Mouse (Mus musculus) limb, embryonic 14.5 days (tissue): ENCODE data around the gene Ptgdr2. TPM values are rescaled to one million over a fixed set of nuclear protein-coding genes. Genes with fewer than 3 reads are reported as not detected.

Experiments
- ATAC-seq: fragments of 200-750 bp; cut with Nextera tagmentation; 2 replicates; pipeline ENCODE4 v1.8.0; 2017; ENCODE audit warnings: low read depth, moderate number of reproducible peaks, moderate TSS enrichment; ENCODE audit not compliant: low FRiP score
- DNase-seq: peaks from one replicate; pipeline ENCODE4 v3.0.0-alpha.2; 2015; ENCODE audit warnings: low spot score
- H3K27ac ChIP-seq: fragments of 300-500 bp; sonication (generic); replicated peaks from 2 replicates; pipeline ENCODE4 v1.5.1; 2014; ENCODE audit warnings: low read depth, mild to moderate bottlenecking, low read length, moderate library complexity, mixed read lengths
- H3K27me3 ChIP-seq: fragments of 300-500 bp; sonication (generic); 2 replicates; pipeline ENCODE4 v1.6.1; 2014; ENCODE audit warnings: low read length, mixed read lengths; ENCODE audit not compliant: control insufficient read depth, insufficient read depth
- H3K36me3 ChIP-seq: fragments of 300-500 bp; sonication (generic); 2 replicates; pipeline ENCODE4 v1.6.1; 2014; ENCODE audit warnings: mild to moderate bottlenecking, low read length, moderate library complexity, mixed read lengths; ENCODE audit not compliant: control insufficient read depth, insufficient read depth
- H3K4me1 ChIP-seq: fragments of 300-500 bp; sonication (generic); 2 replicates; pipeline ENCODE4 v1.6.1; 2014; ENCODE audit warnings: antibody characterized with exemption, low read length, mixed read lengths; ENCODE audit not compliant: control insufficient read depth, insufficient read depth
- H3K4me2 ChIP-seq: fragments of 300-500 bp; sonication (generic); replicated peaks from 2 replicates; pipeline ENCODE4 v1.6.1; 2014; ENCODE audit warnings: low read depth, mild to moderate bottlenecking, low read length, moderate library complexity; ENCODE audit not compliant: severe bottlenecking
- H3K4me3 ChIP-seq: fragments of 300-500 bp; sonication (generic); replicated peaks from 2 replicates; pipeline ENCODE4 v1.5.1; 2014; ENCODE audit warnings: low read length
- H3K9ac ChIP-seq: fragments of 300-500 bp; sonication (generic); 2 replicates; pipeline ENCODE4 v1.6.1; 2014; ENCODE audit warnings: mild to moderate bottlenecking, low read depth, low read length, moderate library complexity; ENCODE audit not compliant: severe bottlenecking
- H3K9me3 ChIP-seq: fragments of 300-500 bp; sonication (generic); 2 replicates; pipeline ENCODE4 v1.6.1; 2016; ENCODE audit warnings: low read length; ENCODE audit not compliant: control insufficient read depth
- POLR2A ChIP-seq: fragments of 200-500 bp; IDR thresholded peaks from 2 replicates; pipeline ENCODE4 v1.8.0; 2012; ENCODE audit warnings: inconsistent platforms, mild to moderate bottlenecking, moderate library complexity, borderline replicate concordance; ENCODE audit not compliant: insufficient read depth, insufficient read length; ENCODE audit errors: extremely low read depth
- WGBS: fragments of 180-500 bp; shearing (Covaris S2); extraction: QIAGEN DNeasy Blood & Tissue Kit; methylation state at CpG from one replicate; pipeline ENCODE4 v1.1.7; 2014; 5-methylcytosine and 5-hydroxymethylcytosine counted together
- polyA plus RNA-seq, 2 experiments: library from polyadenylated mRNA; depleted of rRNA in 1 of 2; stranded (reverse) in 1 of 2; unstranded in 1 of 2; fragments of >200 nt; fragmentation: Nextera tagmentation in 1 of 2; extraction: Ambion mirVana in 1 of 2; gene quantifications; 2 replicates each; pipeline versions ENCODE4 v1.2.1 to v1.2.3; 2012 to 2014

The Ptgdr2 gene
- polyA plus RNA-seq, 2 experiments, result 0.07 to 0.15 TPM

DNA sequence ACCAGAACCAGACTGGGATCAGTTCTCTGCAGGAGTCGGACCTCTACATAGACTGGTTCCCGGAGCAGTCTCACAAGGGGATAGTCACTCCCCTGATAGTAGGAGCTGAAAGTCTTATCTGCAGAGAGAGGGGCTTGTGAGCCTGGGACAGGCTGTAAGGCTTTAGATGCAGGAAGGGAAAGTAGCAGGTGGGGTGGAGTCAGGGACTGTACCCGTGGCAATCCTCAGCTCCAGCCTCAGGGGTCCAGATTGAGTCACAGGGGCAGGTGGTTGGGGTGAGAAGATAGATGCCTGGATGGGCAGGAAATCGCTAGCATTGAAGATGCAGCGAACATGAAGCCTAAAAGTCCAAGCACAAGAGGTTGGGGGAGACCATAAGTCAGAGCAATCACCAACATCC is 20.5 kb upstream of the Ptgdr2 start:
- no peak for DNase-seq
- Histone ChIP-seq H3K27ac (no peak overlapping the region), H3K36me3 (no peaks in the 10 kb centered on the region), H3K4me1 (no peaks in the 10 kb centered on the region), H3K9me3 (no peaks in the 10 kb centered on the region), H3K4me3 (no peak overlapping the region), H3K27me3 (no peaks in the 10 kb centered on the region), H3K9ac (no peak overlapping the region), H3K4me2 (no peak overlapping the region)
- 62% methylated on average over 5 of the region's 5 CpGs for WGBS
- ATAC-seq, result no peak
- no peak for TF ChIP-seq POLR2A

DNA sequence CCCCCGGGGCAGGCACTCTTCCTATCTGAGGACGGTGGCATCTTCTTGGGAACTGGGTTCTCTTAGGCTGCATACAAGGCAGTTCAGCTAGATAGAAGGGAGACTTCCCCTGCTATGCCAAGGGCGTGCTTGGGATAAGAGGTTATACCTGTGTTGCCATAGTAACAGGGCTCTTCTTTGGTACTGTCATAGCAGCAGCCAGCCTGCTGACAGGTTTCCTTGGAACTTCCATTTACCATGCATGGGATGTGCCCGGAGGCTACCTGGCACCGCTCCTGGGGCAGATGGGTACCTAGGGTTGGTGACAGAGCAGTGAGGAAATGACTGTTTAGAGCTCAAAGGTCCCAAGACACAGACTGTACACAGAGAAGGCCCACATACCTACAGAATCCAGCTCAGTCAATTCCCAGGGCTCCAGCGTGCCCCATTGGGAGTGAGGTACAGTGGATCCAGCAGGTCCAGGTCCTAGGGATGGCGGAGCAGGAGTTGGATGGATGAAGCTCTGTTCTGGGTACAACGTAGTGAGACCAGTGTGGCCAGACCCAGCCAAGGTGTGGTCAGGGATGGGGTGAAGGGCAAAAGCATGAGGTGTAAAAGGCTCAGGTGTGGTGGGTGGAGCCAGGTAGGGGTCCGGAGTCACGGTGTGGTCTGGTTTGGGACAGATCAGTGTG is 18.5 kb upstream of the Ptgdr2 start:
- DNase-seq, result no peak
- Histone ChIP-seq H3K9ac (no peak overlapping the region), H3K9me3 (no peaks in the 10 kb centered on the region), H3K27ac (no peak overlapping the region), H3K4me3 (no peak overlapping the region), H3K4me1 (no peaks in the 10 kb centered on the region), H3K36me3 (no peaks in the 10 kb centered on the region), H3K27me3 (no peaks in the 10 kb centered on the region), H3K4me2 (no peak overlapping the region)
- TF ChIP-seq POLR2A, result no peak
- 86% methylated on average over 10 of the region's 10 CpGs for WGBS
- no peak for ATAC-seq

DNA sequence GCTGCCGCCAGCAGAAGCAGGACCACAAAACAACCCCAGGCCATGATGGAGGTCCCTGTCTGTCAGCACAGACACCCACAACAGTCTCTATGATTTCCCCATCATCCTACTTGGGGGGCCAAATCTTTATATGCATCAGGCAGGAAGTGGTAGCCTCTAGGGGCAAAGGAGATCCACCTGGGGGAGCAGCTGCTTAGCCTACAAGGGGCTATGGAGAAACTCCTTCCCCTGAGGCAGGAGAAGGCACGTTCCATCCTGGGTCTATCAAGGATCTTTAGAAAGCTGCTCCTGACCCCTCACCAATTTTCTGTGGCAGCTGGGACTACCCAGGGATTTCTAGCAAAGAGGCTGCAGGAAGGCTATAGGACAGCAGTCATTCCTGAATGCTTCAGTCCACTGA is 16.4 kb upstream of the Ptgdr2 start, which contains the start of gene Zp1:
TSS of gene Zp1 (minus strand) at position 101 of the 400 bp plus-strand sequence.
- Histone ChIP-seq H3K4me3 (no peak within 1 kb of the TSS), H3K27me3 (no peaks in the 10 kb centered on the region), H3K9ac (no peak within 1 kb of the TSS), H3K9me3 (no peaks in the 10 kb centered on the region), H3K4me1 (0 out of 2 replicates have a peak, but pooled peaks cover 4% of the 10 kb centered on the region), H3K36me3 (no peaks in the 10 kb centered on the region), H3K4me2 (no peak within 1 kb of the TSS), H3K27ac (no peak within 1 kb of the TSS)
- 65% methylated on average over 2 of the region's 2 CpGs for WGBS
- no peak for TF ChIP-seq POLR2A
- no peak for ATAC-seq
- DNase-seq, result no peak

DNA sequence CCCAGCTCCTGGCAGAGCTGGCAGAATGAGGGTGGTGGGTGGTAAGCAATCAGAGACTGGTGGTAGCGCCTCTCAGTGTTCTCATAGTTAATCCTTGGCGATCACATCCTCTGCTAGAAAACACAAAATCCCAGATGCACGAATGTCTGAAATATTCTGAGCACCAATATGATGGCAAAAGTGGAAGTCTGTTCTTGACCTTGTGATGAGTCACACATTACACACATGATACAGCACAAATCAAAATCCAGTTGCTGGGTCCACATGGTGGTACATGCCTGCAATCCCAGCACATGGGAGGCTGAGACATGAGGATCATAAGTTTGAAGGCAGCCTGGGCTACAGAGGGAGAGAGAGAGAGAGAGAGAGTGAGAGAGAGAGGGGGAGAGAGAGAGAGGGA is 15.9 kb upstream of the Ptgdr2 start:
- no peaks in the 10 kb centered on the region for H3K27me3 ChIP-seq
- no peaks in the 10 kb centered on the region for H3K9me3 ChIP-seq
- TF ChIP-seq POLR2A, result no peak
- H3K4me3 ChIP-seq, result no peak overlapping the region
- WGBS, result 80% methylated on average over 3 of the region's 3 CpGs
- H3K27ac ChIP-seq, result no peak overlapping the region
- H3K9ac ChIP-seq, result no peak overlapping the region
- DNase-seq (no peak), ATAC-seq (no peak)
- H3K4me1 ChIP-seq, result 0 out of 2 replicates have a peak, but pooled peaks cover 4% of the 10 kb centered on the region
- H3K36me3 ChIP-seq, result no peaks in the 10 kb centered on the region
- H3K4me2 ChIP-seq, result no peak overlapping the region

DNA sequence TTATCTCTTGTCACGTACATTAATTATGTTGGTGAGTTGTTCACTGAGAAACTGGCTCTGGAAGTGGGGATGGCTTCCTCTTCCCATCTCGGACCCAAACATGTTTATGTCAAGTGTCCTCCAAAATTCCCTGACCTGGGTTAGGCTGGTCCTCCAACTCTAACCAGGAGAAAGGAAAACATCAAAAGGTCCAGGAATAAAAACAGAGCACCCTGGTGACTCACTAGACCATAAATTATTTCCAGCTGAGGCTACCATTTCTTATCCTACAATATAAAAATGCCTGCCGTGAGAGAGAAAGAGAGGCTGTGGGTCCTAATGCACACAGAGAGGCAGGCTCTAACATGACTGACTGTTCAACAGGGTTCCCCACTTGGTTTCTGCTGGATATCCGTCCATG is 12.7 kb upstream of the Ptgdr2 start:
- H3K4me3 ChIP-seq, result no peak overlapping the region
- no peak overlapping the region for H3K27ac ChIP-seq
- no peaks in the 10 kb centered on the region for H3K27me3 ChIP-seq
- no peak for TF ChIP-seq POLR2A
- H3K4me2 ChIP-seq, result no peak overlapping the region
- no peaks in the 10 kb centered on the region for H3K36me3 ChIP-seq
- H3K4me1 ChIP-seq, result 0 out of 2 replicates have a peak, but pooled peaks cover 4% of the 10 kb centered on the region
- 35% methylated on average over 4 of the region's 4 CpGs for WGBS
- no peaks in the 10 kb centered on the region for H3K9me3 ChIP-seq
- ATAC-seq (no peak), DNase-seq (no peak)
- no peak overlapping the region for H3K9ac ChIP-seq

DNA sequence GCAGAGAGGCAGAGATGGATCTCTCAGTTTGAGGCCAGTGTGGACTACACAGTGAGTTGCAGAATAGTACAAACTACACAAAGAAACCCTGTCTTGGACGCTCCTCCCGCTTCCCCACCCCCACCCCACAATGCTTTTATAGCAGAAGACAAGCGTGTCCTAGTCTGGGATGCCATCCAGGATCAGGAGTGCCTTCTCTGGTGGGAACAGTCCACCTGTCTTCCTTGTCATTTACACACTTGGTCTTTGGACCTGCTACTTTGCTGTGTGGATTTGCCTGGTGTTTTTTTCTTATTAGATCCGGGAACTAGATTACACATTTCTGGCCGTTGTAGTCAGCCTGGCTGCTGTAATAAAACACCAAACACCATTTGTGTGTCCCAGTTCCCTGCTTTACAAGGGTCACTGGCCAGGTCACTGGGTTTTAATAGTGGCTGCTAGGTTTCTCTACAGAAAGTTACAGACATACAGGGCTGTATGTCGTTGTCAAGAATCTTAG is 10.8 kb upstream of the Ptgdr2 start:
- H3K27me3 ChIP-seq, result no peaks in the 10 kb centered on the region
- 0 out of 2 replicates have a peak, but pooled peaks cover 4% of the 10 kb centered on the region for H3K4me1 ChIP-seq
- no peak overlapping the region for H3K4me2 ChIP-seq
- H3K27ac ChIP-seq, result peak overlapping the region; percentile 58
- no peak overlapping the region for H3K4me3 ChIP-seq
- no peaks in the 10 kb centered on the region for H3K9me3 ChIP-seq
- WGBS, result 28% methylated on average over 6 of the region's 6 CpGs
- no peak for TF ChIP-seq POLR2A
- ATAC-seq, result peak; percentile 78
- H3K36me3 ChIP-seq, result no peaks in the 10 kb centered on the region
- no peak overlapping the region for H3K9ac ChIP-seq
- DNase-seq, result peak; percentile 38
